Mouse (Mus musculus): ENCODE measurements around the gene Ly6g6f. TPM values are rescaled to one million over a fixed set of nuclear protein-coding genes. Genes with fewer than 3 reads are reported as not detected.

Ly6g6f gene
- total RNA-seq, 2 experiments from 2014 or later = not detected

- DNase-seq = peak; percentile 36 to 55
Measured at GRCm38 (mm10) chr17:35077786-35078233, 7.6 kb downstream of the Ly6g6f start, which contains the start of gene Ly6g6d. Gene Ly6g6d, minus strand, starts transcription at chr17:35078065.

GRCm38 (mm10) chr17:35077285-35077684, 8.1 kb downstream of the Ly6g6f start:
- no peak for DNase-seq

- DNase-seq = no peak
Measured at GRCm38 (mm10) chr17:35076507-35077176, 8.8 kb downstream of the Ly6g6f start, which contains the start of gene Ly6g6e. Gene Ly6g6e, plus strand, starts transcription at chr17:35076902.

- DNase-seq = no peak
Measured at GRCm38 (mm10) chr17:35074097-35074496, 11.3 kb downstream of the Ly6g6f start.

- no peak for DNase-seq
Measured at GRCm38 (mm10) chr17:35071454-35071853, 14.0 kb downstream of the Ly6g6f start.

GRCm38 (mm10) chr17:35070556-35071229, 14.7 kb downstream of the Ly6g6f start:
- no peak for DNase-seq

- peak in 1 of 2 experiments; percentile 41 for DNase-seq
Measured at GRCm38 (mm10) chr17:35068213-35068914, 17.0 kb downstream of the Ly6g6f start.

- no peak for DNase-seq
Measured at GRCm38 (mm10) chr17:35066084-35066483, 19.3 kb downstream of the Ly6g6f start, which contains the start of gene Mpig6b. Gene Mpig6b, minus strand, starts transcription at chr17:35066184.

- DNase-seq = peak; percentile 30 to 57
Measured at GRCm38 (mm10) chr17:35064951-35065947, 20.2 kb downstream of the Ly6g6f start, which contains the start of gene Ly6g6c. Gene Ly6g6c, plus strand, starts transcription at chr17:35065388.

- DNase-seq = no peak
Measured at GRCm38 (mm10) chr17:35064378-35064877, 21.0 kb downstream of the Ly6g6f start.

GRCm38 (mm10) chr17:35063466-35063865, 21.9 kb downstream of the Ly6g6f start:
- DNase-seq = no peak

GRCm38 (mm10) chr17:35061299-35061698, 24.1 kb downstream of the Ly6g6f start:
- DNase-seq = no peak

- DNase-seq = peak in 1 of 2 experiments; percentile 23
Measured at GRCm38 (mm10) chr17:35060737-35061297, 24.6 kb downstream of the Ly6g6f start.

GRCm38 (mm10) chr17:35060071-35060470, 25.3 kb downstream of the Ly6g6f start:
- DNase-seq = no peak

- peak; percentile 85 to 92 for DNase-seq
Measured at GRCm38 (mm10) chr17:35058911-35059892, 26.2 kb downstream of the Ly6g6f start, which contains the start of gene Ddah2. Gene Ddah2, plus strand, starts transcription at chr17:35059035.

- DNase-seq = no peak
Measured at GRCm38 (mm10) chr17:35058316-35058715, 27.1 kb downstream of the Ly6g6f start.

- no peak for DNase-seq
Measured at GRCm38 (mm10) chr17:35057090-35057489, 28.3 kb downstream of the Ly6g6f start.

- DNase-seq = no peak
Measured at GRCm38 (mm10) chr17:35055691-35056495, 29.5 kb downstream of the Ly6g6f start.

Data from adrenal gland, postnatal 36 days (tissue).